Mouse (Mus musculus) limb, embryonic 14.5 days (tissue): ENCODE results near the gene Zdhhc11. TPM values are rescaled to one million over a fixed set of nuclear protein-coding genes. Genes with fewer than 3 reads are reported as not detected.

Experiments
- ATAC-seq: fragments of 200-750 bp; cut with Nextera tagmentation; 2 replicates; pipeline ENCODE4 v1.8.0; 2017; ENCODE audit warnings: low read depth, moderate number of reproducible peaks, moderate TSS enrichment; ENCODE audit not compliant: low FRiP score
- DNase-seq: peaks from one replicate; pipeline ENCODE4 v3.0.0-alpha.2; 2015; ENCODE audit warnings: low spot score
- H3K27ac ChIP-seq: fragments of 300-500 bp; sonication (generic); replicated peaks from 2 replicates; pipeline ENCODE4 v1.5.1; 2014; ENCODE audit warnings: low read depth, mild to moderate bottlenecking, low read length, moderate library complexity, mixed read lengths
- H3K27me3 ChIP-seq: fragments of 300-500 bp; sonication (generic); 2 replicates; pipeline ENCODE4 v1.6.1; 2014; ENCODE audit warnings: low read length, mixed read lengths; ENCODE audit not compliant: control insufficient read depth, insufficient read depth
- H3K36me3 ChIP-seq: fragments of 300-500 bp; sonication (generic); 2 replicates; pipeline ENCODE4 v1.6.1; 2014; ENCODE audit warnings: mild to moderate bottlenecking, low read length, moderate library complexity, mixed read lengths; ENCODE audit not compliant: control insufficient read depth, insufficient read depth
- H3K4me1 ChIP-seq: fragments of 300-500 bp; sonication (generic); 2 replicates; pipeline ENCODE4 v1.6.1; 2014; ENCODE audit warnings: antibody characterized with exemption, low read length, mixed read lengths; ENCODE audit not compliant: control insufficient read depth, insufficient read depth
- H3K4me2 ChIP-seq: fragments of 300-500 bp; sonication (generic); replicated peaks from 2 replicates; pipeline ENCODE4 v1.6.1; 2014; ENCODE audit warnings: low read depth, mild to moderate bottlenecking, low read length, moderate library complexity; ENCODE audit not compliant: severe bottlenecking
- H3K4me3 ChIP-seq: fragments of 300-500 bp; sonication (generic); replicated peaks from 2 replicates; pipeline ENCODE4 v1.5.1; 2014; ENCODE audit warnings: low read length
- H3K9ac ChIP-seq: fragments of 300-500 bp; sonication (generic); 2 replicates; pipeline ENCODE4 v1.6.1; 2014; ENCODE audit warnings: mild to moderate bottlenecking, low read depth, low read length, moderate library complexity; ENCODE audit not compliant: severe bottlenecking
- H3K9me3 ChIP-seq: fragments of 300-500 bp; sonication (generic); 2 replicates; pipeline ENCODE4 v1.6.1; 2016; ENCODE audit warnings: low read length; ENCODE audit not compliant: control insufficient read depth
- POLR2A ChIP-seq: fragments of 200-500 bp; IDR thresholded peaks from 2 replicates; pipeline ENCODE4 v1.8.0; 2012; ENCODE audit warnings: inconsistent platforms, mild to moderate bottlenecking, moderate library complexity, borderline replicate concordance; ENCODE audit not compliant: insufficient read depth, insufficient read length; ENCODE audit errors: extremely low read depth
- WGBS: fragments of 180-500 bp; shearing (Covaris S2); extraction: QIAGEN DNeasy Blood & Tissue Kit; methylation state at CpG from one replicate; pipeline ENCODE4 v1.1.7; 2014; 5-methylcytosine and 5-hydroxymethylcytosine counted together
- polyA plus RNA-seq, 2 experiments: library from polyadenylated mRNA; depleted of rRNA in 1 of 2; stranded (reverse) in 1 of 2; unstranded in 1 of 2; fragments of >200 nt; fragmentation: Nextera tagmentation in 1 of 2; extraction: Ambion mirVana in 1 of 2; gene quantifications; 2 replicates each; pipeline versions ENCODE4 v1.2.1 to v1.2.3; 2012 to 2014

Zdhhc11 gene
- polyA plus RNA-seq, 2 experiments, result not detected

DNA sequence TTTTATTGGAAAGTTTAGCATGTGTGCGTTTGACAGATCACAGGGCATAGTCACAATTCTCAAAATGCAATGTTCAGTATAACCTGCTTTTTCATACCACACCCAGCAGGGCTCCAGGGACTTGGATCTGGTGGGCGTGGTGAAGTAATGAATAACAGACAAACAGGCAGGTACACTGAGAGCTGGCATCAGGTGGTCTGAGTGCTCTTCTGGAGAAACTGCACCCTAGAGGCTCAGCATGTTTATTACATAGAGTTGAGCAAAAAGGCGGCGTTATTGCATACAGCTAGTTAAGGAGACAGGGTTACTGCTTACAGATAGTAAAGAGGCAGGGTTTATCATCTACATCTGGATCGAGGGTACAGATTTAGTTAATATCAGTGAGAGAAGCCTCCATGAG lies 26.7 kb downstream of the Zdhhc11 start:
- H3K4me3 ChIP-seq, result no peak overlapping the region
- TF ChIP-seq POLR2A, result no peak
- H3K9me3 ChIP-seq, result no peaks in the 10 kb centered on the region
- no peaks in the 10 kb centered on the region for H3K4me1 ChIP-seq
- no peak for DNase-seq
- no peak overlapping the region for H3K4me2 ChIP-seq
- H3K36me3 ChIP-seq, result no peaks in the 10 kb centered on the region
- H3K9ac ChIP-seq, result no peak overlapping the region
- H3K27me3 ChIP-seq, result no peaks in the 10 kb centered on the region
- no peak overlapping the region for H3K27ac ChIP-seq
- 44% methylated on average over 5 of the region's 5 CpGs for WGBS
- ATAC-seq, result no peak

DNA sequence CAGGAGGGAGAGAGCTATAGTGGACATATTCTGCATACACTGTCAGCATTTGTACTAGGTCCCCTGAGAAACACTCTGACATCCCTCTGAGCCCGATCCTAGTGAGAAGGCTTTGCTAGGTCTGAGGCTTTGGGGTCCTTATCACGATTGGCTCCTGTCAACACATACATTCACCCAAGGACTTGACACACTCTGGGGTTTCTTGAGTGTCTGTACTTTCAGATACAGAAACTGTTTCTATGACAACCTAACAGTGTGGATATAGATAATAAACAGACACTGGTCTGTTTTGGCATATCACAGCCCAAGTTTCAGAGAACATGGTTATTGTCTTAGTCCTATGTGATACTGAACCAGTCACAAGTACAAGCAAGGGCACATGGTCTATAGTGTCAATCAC lies 27.1 kb downstream of the Zdhhc11 start:
- Histone ChIP-seq H3K4me3 (no peak overlapping the region), H3K27ac (no peak overlapping the region), H3K4me1 (no peaks in the 10 kb centered on the region), H3K4me2 (no peak overlapping the region), H3K9me3 (no peaks in the 10 kb centered on the region), H3K9ac (no peak overlapping the region), H3K36me3 (no peaks in the 10 kb centered on the region), H3K27me3 (no peaks in the 10 kb centered on the region)
- ATAC-seq, result no peak
- no peak for DNase-seq
- no peak for TF ChIP-seq POLR2A
- 75% methylated on average over 2 of the region's 2 CpGs for WGBS

DNA sequence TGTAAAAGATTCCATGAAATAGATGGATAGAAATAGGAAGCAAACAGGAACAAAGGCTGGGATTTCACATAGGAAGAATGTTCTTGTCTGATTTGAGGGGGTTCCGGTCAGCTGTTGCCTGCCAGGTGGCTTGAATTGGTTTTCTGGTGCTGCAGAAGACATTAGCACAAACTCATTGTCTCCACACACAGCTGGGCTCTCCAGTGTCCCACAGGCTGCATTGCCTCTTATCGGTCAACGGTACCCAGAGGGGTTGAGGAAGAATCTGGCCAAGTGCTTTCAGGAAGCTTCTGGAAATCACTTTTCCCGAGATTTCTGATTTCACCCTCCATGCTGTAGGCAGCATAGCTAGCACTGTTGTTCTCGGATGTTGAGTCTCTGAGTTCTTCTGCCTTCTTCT lies 27.6 kb downstream of the Zdhhc11 start:
- H3K9ac ChIP-seq, result no peak overlapping the region
- no peak overlapping the region for H3K4me2 ChIP-seq
- H3K36me3 ChIP-seq, result no peaks in the 10 kb centered on the region
- H3K4me3 ChIP-seq, result no peak overlapping the region
- H3K27ac ChIP-seq, result no peak overlapping the region
- no peaks in the 10 kb centered on the region for H3K4me1 ChIP-seq
- no peaks in the 10 kb centered on the region for H3K27me3 ChIP-seq
- DNase-seq (no peak), ATAC-seq (no peak)
- no peak for TF ChIP-seq POLR2A
- no peaks in the 10 kb centered on the region for H3K9me3 ChIP-seq
- WGBS, result 74% methylated on average over 5 of the region's 5 CpGs

DNA sequence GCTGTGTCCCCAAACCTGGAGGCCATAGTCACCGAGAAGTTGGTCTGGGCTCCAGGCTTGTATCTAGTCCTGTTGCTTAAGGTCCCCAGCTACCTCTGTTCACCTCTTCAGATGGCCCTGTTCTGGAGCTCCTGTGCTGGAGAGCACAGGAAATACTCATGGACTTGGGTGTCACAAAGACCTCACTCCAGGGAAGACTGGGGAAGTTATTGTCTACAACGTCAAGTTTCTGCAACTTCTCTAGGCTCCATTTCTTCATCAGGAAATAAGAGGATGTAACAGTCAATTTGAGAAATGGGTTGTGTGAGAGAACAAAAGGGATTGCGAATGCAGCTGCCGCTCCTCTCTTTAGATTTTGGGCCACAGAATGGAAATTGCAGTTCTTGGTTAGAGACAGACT lies 32.8 kb downstream of the Zdhhc11 start:
- Histone ChIP-seq H3K4me1 (no peaks in the 10 kb centered on the region), H3K36me3 (no peaks in the 10 kb centered on the region), H3K9ac (no peak overlapping the region), H3K4me2 (no peak overlapping the region), H3K27ac (no peak overlapping the region), H3K27me3 (no peaks in the 10 kb centered on the region), H3K9me3 (no peaks in the 10 kb centered on the region), H3K4me3 (no peak overlapping the region)
- ATAC-seq, result no peak
- TF ChIP-seq POLR2A, result no peak
- no peak for DNase-seq
- WGBS, result 83% methylated on average over 4 of the region's 4 CpGs

DNA sequence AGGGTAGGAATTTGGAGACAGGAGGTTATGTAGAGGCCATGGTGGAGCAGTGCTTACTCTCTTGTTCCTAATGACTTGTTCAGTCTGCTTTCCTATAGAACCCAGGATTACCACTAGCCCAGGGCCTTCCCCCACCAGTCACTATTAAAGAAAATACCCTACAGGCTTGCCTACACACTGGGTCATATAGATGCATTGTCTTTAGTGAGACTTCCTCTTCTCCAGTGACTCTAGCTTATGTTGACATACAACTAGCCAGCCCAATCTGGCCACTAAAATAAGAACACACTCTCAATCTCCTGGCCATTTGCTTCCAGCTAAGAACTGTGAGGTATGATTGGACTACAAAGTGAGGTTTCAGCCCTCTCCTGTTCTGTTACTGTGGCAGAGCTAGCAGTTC lies 36.9 kb downstream of the Zdhhc11 start:
- Histone ChIP-seq H3K4me2 (no peak overlapping the region), H3K36me3 (no peaks in the 10 kb centered on the region), H3K9ac (no peak overlapping the region), H3K4me1 (no peaks in the 10 kb centered on the region), H3K27ac (no peak overlapping the region), H3K9me3 (no peaks in the 10 kb centered on the region), H3K4me3 (no peak overlapping the region), H3K27me3 (no peaks in the 10 kb centered on the region)
- no peak for TF ChIP-seq POLR2A
- DNase-seq, result no peak
- ATAC-seq, result no peak

DNA sequence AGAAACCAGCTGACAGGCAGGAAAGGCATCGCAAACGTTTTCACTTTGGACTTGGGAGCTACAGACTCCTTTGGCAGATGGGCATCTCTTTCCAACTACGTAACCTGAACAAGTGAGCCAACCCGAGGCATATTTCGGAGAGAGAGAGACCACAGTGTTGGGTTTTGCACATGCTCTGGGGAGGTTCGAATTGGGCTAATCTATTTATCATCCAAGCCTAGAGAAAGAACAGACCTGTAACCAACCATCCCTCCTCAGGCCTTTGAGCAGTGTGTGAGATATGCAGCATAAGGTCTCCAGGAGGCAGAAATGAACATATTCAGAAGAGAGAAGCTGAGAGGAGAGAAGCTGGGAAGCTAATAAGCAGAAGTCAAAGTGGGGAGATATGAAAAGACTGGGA lies 37.3 kb downstream of the Zdhhc11 start:
- H3K9ac ChIP-seq, result no peak overlapping the region
- no peak overlapping the region for H3K4me2 ChIP-seq
- H3K9me3 ChIP-seq, result no peaks in the 10 kb centered on the region
- no peaks in the 10 kb centered on the region for H3K36me3 ChIP-seq
- no peak overlapping the region for H3K27ac ChIP-seq
- ATAC-seq, result no peak
- no peaks in the 10 kb centered on the region for H3K27me3 ChIP-seq
- TF ChIP-seq POLR2A, result no peak
- DNase-seq, result no peak
- no peaks in the 10 kb centered on the region for H3K4me1 ChIP-seq
- WGBS, result 80% methylated on average over 6 of the region's 6 CpGs
- H3K4me3 ChIP-seq, result no peak overlapping the region
